Mouse (Mus musculus): ENCODE results near the gene Gabarap. TPM values are rescaled to one million over a fixed set of nuclear protein-coding genes. Genes with fewer than 3 reads are reported as not detected.
A peak's percentile ranks its signal among the peaks of the same experiment; 100 is the strongest.
"Not testable (repeated sequence)": the region's sequence is repeated elsewhere in the genome, so short reads cannot be mapped to it uniquely, and the experiment has no call there.

Gene Gabarap
- total RNA-seq, 2 experiments from 2014 or later = 294 to 311 TPM

- no peak for DNase-seq (ENCODE audit: low spot score in 2 of 2)
Measured at GRCm38 (mm10) chr11:69996161-69997061, 5.5 kb downstream of the Gabarap start.

- DNase-seq (ENCODE audit: low spot score in 2 of 2) = peak; percentile 79 to 86
Measured at GRCm38 (mm10) chr11:69997070-69997509, 6.1 kb downstream of the Gabarap start.

GRCm38 (mm10) chr11:69998567-69999491, 7.9 kb downstream of the Gabarap start:
- DNase-seq (ENCODE audit: low spot score in 2 of 2) = no peak

GRCm38 (mm10) chr11:69999666-70000065, 8.7 kb downstream of the Gabarap start:
- DNase-seq (ENCODE audit: low spot score in 2 of 2) = no peak

GRCm38 (mm10) chr11:70000396-70000898, 9.5 kb downstream of the Gabarap start, which contains the start of gene Dvl2:
Gene Dvl2 (plus strand): TSS chr11:70000595.
- peak; percentile 71 to 83 for DNase-seq (ENCODE audit: low spot score in 2 of 2)

- no peak for DNase-seq (ENCODE audit: low spot score in 2 of 2)
Measured at GRCm38 (mm10) chr11:70001159-70001558, 10.2 kb downstream of the Gabarap start.

- no peak for DNase-seq (ENCODE audit: low spot score in 2 of 2)
Measured at GRCm38 (mm10) chr11:70001865-70002264, 10.9 kb downstream of the Gabarap start.

- DNase-seq (ENCODE audit: low spot score in 2 of 2) = no peak
Measured at GRCm38 (mm10) chr11:70002471-70002870, 11.5 kb downstream of the Gabarap start.

GRCm38 (mm10) chr11:70005521-70005920, 14.6 kb downstream of the Gabarap start:
- DNase-seq (ENCODE audit: low spot score in 2 of 2) = no peak

GRCm38 (mm10) chr11:70010033-70010432, 19.1 kb downstream of the Gabarap start:
- DNase-seq (ENCODE audit: low spot score in 2 of 2) = no peak

- DNase-seq (ENCODE audit: low spot score in 2 of 2) = no peak
Measured at GRCm38 (mm10) chr11:70010548-70010947, 19.6 kb downstream of the Gabarap start.

GRCm38 (mm10) chr11:70010961-70011360, 20.0 kb downstream of the Gabarap start:
- no peak for DNase-seq (ENCODE audit: low spot score in 2 of 2)

- DNase-seq (ENCODE audit: low spot score in 2 of 2) = no peak
Measured at GRCm38 (mm10) chr11:70012931-70013330, 22.0 kb downstream of the Gabarap start.

GRCm38 (mm10) chr11:70013408-70013807, 22.5 kb downstream of the Gabarap start:
- no peak for DNase-seq (ENCODE audit: low spot score in 2 of 2)

- DNase-seq (ENCODE audit: low spot score in 2 of 2) = no peak
Measured at GRCm38 (mm10) chr11:70014051-70014450, 23.1 kb downstream of the Gabarap start.

- peak; percentile 75 to 81 for DNase-seq (ENCODE audit: low spot score in 2 of 2)
Measured at GRCm38 (mm10) chr11:70014880-70015558, 24.1 kb downstream of the Gabarap start, which contains the start of gene Acadvl. Gene Acadvl (minus strand): TSS chr11:70015411.

GRCm38 (mm10) chr11:70015677-70016076, 24.7 kb downstream of the Gabarap start:
- no peak for DNase-seq (ENCODE audit: low spot score in 2 of 2)

- not testable (repeated sequence) for DNase-seq (ENCODE audit: low spot score in 2 of 2)
Measured at GRCm38 (mm10) chr11:70016177-70016576, 25.2 kb downstream of the Gabarap start.

- DNase-seq (ENCODE audit: low spot score in 2 of 2) = no peak
Measured at GRCm38 (mm10) chr11:70016669-70017068, 25.7 kb downstream of the Gabarap start, which contains the start of gene Dlg4. Gene Dlg4 (plus strand): TSS chr11:70016942.

GRCm38 (mm10) chr11:70017199-70017767, 26.3 kb downstream of the Gabarap start:
- DNase-seq (ENCODE audit: low spot score in 2 of 2) = no peak

Data from adrenal gland, postnatal 4 days (tissue).